Mouse (Mus musculus) G1E (cell line): ENCODE data around the gene Nkx3-2.

ENCODE experiments used
- CTCF ChIP-seq: IDR thresholded peaks from 2 replicates; pipeline ENCODE4 v1.5.1; 2012; ENCODE audit warnings: low read depth, low read length, inconsistent platforms, mixed read lengths
- GATA1 ChIP-seq: IDR thresholded peaks from 2 replicates; pipeline ENCODE4 v1.6.1; 2012; ENCODE audit warnings: borderline replicate concordance, low read length, inconsistent platforms, mixed read lengths
- POLR2AphosphoS5 ChIP-seq: IDR thresholded peaks from 2 replicates; pipeline ENCODE4 v1.6.1; 2012; ENCODE audit warnings: low read depth, low read length, inconsistent platforms; ENCODE audit not compliant: insufficient replicate concordance
- TAL1 ChIP-seq: conservative IDR thresholded peaks from 2 replicates; pipeline ENCODE4 v1.6.1; 2012; ENCODE audit warnings: low read depth, low read length, inconsistent platforms, mixed read lengths

DNA sequence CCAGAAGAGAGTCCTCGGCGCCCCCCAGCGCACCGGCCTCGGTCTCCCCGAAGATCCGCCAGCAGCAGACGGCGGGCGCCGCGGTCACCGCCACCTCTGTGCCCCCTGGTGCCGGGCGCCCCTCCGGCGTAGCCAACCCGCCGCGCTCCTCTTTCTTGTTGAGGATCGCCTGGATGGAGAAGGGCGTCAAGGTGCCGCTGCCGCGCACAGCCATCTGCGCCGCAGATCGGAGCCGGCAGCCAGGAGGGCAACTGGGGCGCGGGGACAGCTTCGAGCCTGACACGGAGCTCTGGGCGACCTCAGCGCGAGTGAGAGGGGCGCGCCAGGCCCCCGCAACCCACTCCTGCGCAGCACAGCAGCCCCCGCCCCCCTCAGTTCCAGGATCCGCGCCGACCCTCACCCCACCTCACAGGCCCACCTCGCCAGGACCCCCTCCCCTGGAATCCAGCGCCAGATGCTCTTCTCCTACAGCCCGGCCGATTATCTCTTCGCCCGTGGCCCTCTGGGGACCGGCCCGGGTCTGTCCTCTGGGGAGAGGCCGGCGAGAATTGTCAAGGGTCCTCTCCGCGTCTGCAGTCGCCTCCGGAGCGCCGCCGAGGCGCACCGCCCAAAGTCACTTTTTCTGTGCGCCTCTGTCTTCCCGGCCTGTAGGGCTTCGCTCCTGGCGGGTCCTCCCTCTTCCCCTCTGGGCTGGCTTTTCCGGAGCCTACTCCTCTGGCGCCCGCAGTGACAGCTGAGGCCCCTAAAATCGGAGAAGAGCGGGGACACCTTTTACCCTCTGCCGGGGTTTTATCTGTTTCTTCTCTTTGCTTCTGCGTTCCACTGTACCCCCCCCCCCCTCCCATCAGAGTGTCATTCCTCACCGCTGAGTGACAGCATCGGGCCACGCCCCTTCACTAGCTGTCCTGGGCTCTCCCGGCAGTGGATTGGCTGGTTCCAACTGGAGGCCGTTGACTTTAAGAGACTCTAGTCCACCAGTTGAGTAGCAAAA, at the start of gene Nkx3-2:
- no peak for TF ChIP-seq CTCF
- no peak for TF ChIP-seq POLR2AphosphoS5
- no peak for TF ChIP-seq GATA1
- TF ChIP-seq TAL1: no peak
